Mouse (Mus musculus) liver, postnatal 0 days (tissue): ENCODE measurements at regions not wholly inside any gene's neighbourhood (a gene's known extent, or its start where the extent isn't known, plus 50 kb on each side); places are given as distances from the start of the nearest gene placed in this dataset.

ENCODE experiments used
- CTCF ChIP-seq: sonication (generic); IDR thresholded peaks from 2 replicates; pipeline ENCODE4 v1.5.1; 2016; ENCODE audit warnings: antibody characterized with exemption, low read depth
- EP300 ChIP-seq: IDR thresholded peaks from 2 replicates; pipeline ENCODE4 v1.6.1; 2016; ENCODE audit warnings: antibody characterized with exemption, low read depth, mild to moderate bottlenecking

- TF ChIP-seq CTCF: no peak
- TF ChIP-seq EP300: no peak
These were observed 54.6 kb upstream of the Ugp2 start for GRCm38 (mm10) chr11:21425480-21426101.
